Mouse (Mus musculus) forelimb bud, embryonic 11.5 days (tissue): ENCODE results near the gene Sfi1.
"Not testable (repeated sequence)": the region's sequence is repeated elsewhere in the genome, so short reads cannot be mapped to it uniquely, and the experiment has no call there.

ENCODE experiments used
- DNase-seq: peaks from one replicate; pipeline ENCODE4 v3.0.0-alpha.2; 2012; ENCODE audit warnings: low read depth, low spot score

The Sfi1 gene

GRCm38 (mm10) chr11:3193363-3193762 is at the start of gene Sfi1:
Gene Sfi1, minus strand, starts transcription at chr11:3193463.
- no peak for DNase-seq

- DNase-seq, result no peak
Observed at GRCm38 (mm10) chr11:3242395-3242794, 49.1 kb upstream of the Sfi1 start.

GRCm38 (mm10) chr11:3235277-3235676 is 42.0 kb upstream of the Sfi1 start:
- DNase-seq, result no peak

GRCm38 (mm10) chr11:3233704-3234103 is 40.4 kb upstream of the Sfi1 start:
- DNase-seq, result no peak

GRCm38 (mm10) chr11:3232248-3232647 is 39.0 kb upstream of the Sfi1 start:
- DNase-seq, result no peak

GRCm38 (mm10) chr11:3227113-3227512 is 33.9 kb upstream of the Sfi1 start:
- DNase-seq, result no peak

- DNase-seq, result no peak
Observed at GRCm38 (mm10) chr11:3223105-3223504, 29.8 kb upstream of the Sfi1 start.

GRCm38 (mm10) chr11:3212526-3212925 is 19.3 kb upstream of the Sfi1 start:
- DNase-seq, result no peak

GRCm38 (mm10) chr11:3206783-3207182 is 13.5 kb upstream of the Sfi1 start:
- DNase-seq, result no peak

GRCm38 (mm10) chr11:3205207-3205606 is 11.9 kb upstream of the Sfi1 start:
- DNase-seq, result no peak

GRCm38 (mm10) chr11:3203771-3204170 is 10.5 kb upstream of the Sfi1 start:
- no peak for DNase-seq

GRCm38 (mm10) chr11:3202781-3203441 is 9.6 kb upstream of the Sfi1 start:
- peak; percentile 31 for DNase-seq

- DNase-seq, result peak; percentile 93
Observed at GRCm38 (mm10) chr11:3202231-3202701, 9.0 kb upstream of the Sfi1 start, which contains the start of gene Eif4enif1. Gene Eif4enif1, plus strand, starts transcription at chr11:3202392.

- no peak for DNase-seq
Observed at GRCm38 (mm10) chr11:3201326-3202230, 8.3 kb upstream of the Sfi1 start.

- not testable (repeated sequence) for DNase-seq
Observed at GRCm38 (mm10) chr11:3200636-3201035, 7.4 kb upstream of the Sfi1 start.

GRCm38 (mm10) chr11:3182707-3183106 is 10.6 kb downstream of the Sfi1 start:
- not testable (repeated sequence) for DNase-seq

- DNase-seq, result not testable (repeated sequence)
Observed at GRCm38 (mm10) chr11:3181971-3182370, 11.3 kb downstream of the Sfi1 start.

GRCm38 (mm10) chr11:3181250-3181649 is 12.0 kb downstream of the Sfi1 start:
- DNase-seq, result not testable (repeated sequence)

GRCm38 (mm10) chr11:3180510-3181160 is 12.6 kb downstream of the Sfi1 start:
- DNase-seq, result not testable (repeated sequence)

GRCm38 (mm10) chr11:3179726-3180092 is 13.6 kb downstream of the Sfi1 start:
- DNase-seq, result not testable (repeated sequence)

GRCm38 (mm10) chr11:3178968-3179725 is 14.1 kb downstream of the Sfi1 start:
- not testable (repeated sequence) for DNase-seq
